Mouse (Mus musculus) limb, embryonic 10.5 days (tissue): ENCODE measurements at regions not wholly inside any gene's neighbourhood (a gene's known extent, or its start where the extent isn't known, plus 50 kb on each side); places are given as distances from the start of the nearest gene placed in this dataset.

Experiments used
- DNase-seq: peaks from one replicate; pipeline ENCODE4 v3.0.0-alpha.2; 2017; ENCODE audit warnings: low spot score
- H3K27ac ChIP-seq: fragments of 300-500 bp; sonication (generic); 2 replicates; pipeline ENCODE4 v1.5.1; 2016; ENCODE audit warnings: mild to moderate bottlenecking
- H3K27me3 ChIP-seq: fragments of 300-500 bp; sonication (generic); 2 replicates; pipeline ENCODE4 v1.6.1; 2016; ENCODE audit warnings: low read depth, mild to moderate bottlenecking; ENCODE audit not compliant: poor library complexity, severe bottlenecking
- H3K36me3 ChIP-seq: fragments of 300-500 bp; sonication (generic); 2 replicates; pipeline ENCODE4 v1.6.1; 2016; ENCODE audit warnings: mild to moderate bottlenecking, moderate library complexity
- H3K4me1 ChIP-seq: fragments of 300-500 bp; sonication (generic); 2 replicates; pipeline ENCODE4 v1.6.1; 2016
- H3K4me3 ChIP-seq: fragments of 300-500 bp; sonication (generic); 2 replicates; pipeline ENCODE4 v1.5.1; 2016; ENCODE audit warnings: mild to moderate bottlenecking, moderate library complexity
- H3K9me3 ChIP-seq: fragments of 300-500 bp; sonication (generic); replicated peaks from 2 replicates; pipeline ENCODE4 v1.6.1; 2016; ENCODE audit warnings: mild to moderate bottlenecking
- WGBS: fragments of 180-500 bp; shearing (Covaris S2); methylation state at CpG from one replicate; pipeline ENCODE4 v1.1.7; 2016; 5-methylcytosine and 5-hydroxymethylcytosine counted together

GRCm38 (mm10) chr7:111829931-111830330 is 50.2 kb upstream of the Galnt18 start:
- no peak for DNase-seq
- Histone ChIP-seq H3K9me3 (no peaks in the 10 kb centered on the region), H3K27ac (no peak overlapping the region), H3K4me3 (no peak overlapping the region), H3K36me3 (no peaks in the 10 kb centered on the region), H3K4me1 (no peaks in the 10 kb centered on the region), H3K27me3 (no peaks in the 10 kb centered on the region)
- 92% methylated on average over 1 of the region's 1 CpGs for WGBS
